Mouse (Mus musculus) liver, embryonic 14.5 days (tissue): ENCODE results near the gene Qtrt2.

ENCODE experiments used
- CTCF ChIP-seq: IDR thresholded peaks from 2 replicates; pipeline ENCODE4 v1.5.1; 2016; ENCODE audit warnings: antibody characterized with exemption, low read depth, control low read depth
- EP300 ChIP-seq: IDR thresholded peaks from 2 replicates; pipeline ENCODE4 v1.6.1; 2016; ENCODE audit warnings: antibody characterized with exemption, low read depth

GRCm38 (mm10) chr16:43926341-43926859 lies at the start of gene Qtrt2:
- TF ChIP-seq CTCF = no peak
- no peak for TF ChIP-seq EP300
